Mouse (Mus musculus): ENCODE results near the gene Mansc1. TPM values are rescaled to one million over a fixed set of nuclear protein-coding genes. Genes with fewer than 3 reads are reported as not detected.

Gene Mansc1
- total and polyA plus RNA-seq, 2 experiments from 2014 or later = 7.4 to 17.0 TPM

DNA sequence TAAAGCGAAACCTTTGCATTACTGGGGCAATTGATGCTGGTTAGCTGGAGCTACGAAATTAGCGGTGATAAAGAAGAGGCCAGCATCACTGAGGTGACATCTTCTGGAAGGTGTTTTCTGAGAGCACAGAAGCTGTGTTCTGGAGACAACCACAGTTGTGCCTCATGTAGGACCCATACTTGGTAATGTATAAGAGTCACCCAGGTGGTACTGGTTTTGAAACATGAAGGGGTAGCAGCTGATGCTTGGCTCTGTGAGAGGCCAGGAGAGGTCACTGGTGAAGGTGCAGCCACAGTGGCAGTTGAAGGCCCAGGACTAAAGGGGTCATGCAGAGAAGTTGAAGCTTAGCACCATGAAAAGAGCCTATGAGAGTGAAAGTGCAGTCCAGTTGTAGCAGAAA, 6.9 kb upstream of the Mansc1 start, which contains the start of gene Borcs5:
Gene Borcs5, plus strand, starts transcription at position 301 of the 400 bp plus-strand sequence.
- ATAC-seq (ENCODE audit: insufficient read depth, low read depth) = no peak
- H3K36me3 ChIP-seq (replicated peaks; ENCODE audit: control insufficient read depth, insufficient read depth, low read length) = no peaks in the 10 kb centered on the region
- no peak within 1 kb of the TSS for H3K27ac ChIP-seq (ENCODE audit: low read depth)
- WGBS = 75% methylated on average over 3 of the region's 3 CpGs
- no peak within 1 kb of the TSS for H3K9ac ChIP-seq (replicated peaks; ENCODE audit: low read depth, low read length)
- no peaks in the 10 kb centered on the region for H3K9me3 ChIP-seq (replicated peaks; ENCODE audit: control insufficient read depth, low read length)
- no peaks in the 10 kb centered on the region for H3K4me1 ChIP-seq (ENCODE audit: control insufficient read depth, insufficient read depth)
- no peak for DNase-seq (ENCODE audit: low spot score)
- no peaks in the 10 kb centered on the region for H3K27me3 ChIP-seq (ENCODE audit: control insufficient read depth, insufficient read depth, low read length)
- H3K4me2 ChIP-seq (ENCODE audit: low read depth, low read length) = no peak within 1 kb of the TSS
- no peak within 1 kb of the TSS for H3K4me3 ChIP-seq (ENCODE audit: low read depth, low read length)
- no peak for TF ChIP-seq CTCF (IDR thresholded peaks at IDR 0.05; ENCODE audit: low read depth)
- TF ChIP-seq EP300 (IDR thresholded peaks at IDR 0.05; ENCODE audit: low read depth) = no peak

DNA sequence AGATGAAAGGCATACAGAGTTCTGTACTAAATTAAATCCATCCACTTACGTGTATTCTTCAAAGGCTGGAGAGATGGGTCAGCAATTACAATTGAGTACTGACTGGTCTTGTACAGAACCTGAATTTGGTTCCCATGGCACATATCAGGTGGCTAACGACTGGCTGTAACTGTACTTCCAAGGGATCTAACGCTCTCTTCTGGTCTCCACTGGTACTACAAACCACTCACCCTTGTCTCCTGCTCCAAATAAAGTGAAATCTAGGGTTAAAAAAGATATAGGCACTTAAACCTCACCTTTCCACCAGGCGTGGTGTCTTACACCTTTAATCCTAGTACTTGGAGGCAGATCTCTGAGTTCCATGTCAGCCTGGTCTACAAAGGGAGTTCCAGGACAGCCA, 4.2 kb upstream of the Mansc1 start:
- H3K27me3 ChIP-seq (ENCODE audit: control insufficient read depth, insufficient read depth, low read length) = no peaks in the 10 kb centered on the region
- ATAC-seq (ENCODE audit: insufficient read depth, low read depth) = no peak

DNA sequence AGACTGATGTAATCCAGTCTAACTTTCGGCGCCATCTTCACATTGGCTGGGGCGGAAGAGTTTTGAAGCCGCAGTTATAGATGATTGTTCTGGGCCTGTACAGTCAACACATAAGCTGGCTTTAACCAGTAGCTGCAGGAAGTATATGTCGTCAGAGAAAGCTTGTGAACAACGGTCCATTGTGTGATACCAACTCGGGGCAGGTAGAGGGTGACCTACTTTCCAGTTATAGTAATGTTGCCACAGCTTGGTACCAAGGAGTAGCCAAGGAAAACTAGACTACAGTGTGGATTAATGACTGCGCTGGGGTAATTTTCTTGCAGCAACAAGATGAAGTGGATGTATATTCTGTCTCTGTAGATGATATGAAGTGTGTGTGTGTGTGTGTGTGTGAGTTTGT, 1.3 kb upstream of the Mansc1 start:
- Histone ChIP-seq H3K27me3 (ENCODE audit: control insufficient read depth, insufficient read depth, low read length) (no peaks in the 10 kb centered on the region), H3K27ac (ENCODE audit: low read depth) (no peak overlapping the region), H3K9ac (replicated peaks; ENCODE audit: low read depth, low read length) (no peak overlapping the region), H3K4me2 (ENCODE audit: low read depth, low read length) (no peak overlapping the region), H3K4me3 (ENCODE audit: low read depth, low read length) (no peak overlapping the region), H3K4me1 (ENCODE audit: control insufficient read depth, insufficient read depth) (peaks cover 6% of the 10 kb centered on the region; the same call in 1 of the 2 replicates), H3K36me3 (replicated peaks; ENCODE audit: control insufficient read depth, insufficient read depth, low read length) (no peaks in the 10 kb centered on the region), H3K9me3 (replicated peaks; ENCODE audit: control insufficient read depth, low read length) (no peaks in the 10 kb centered on the region)
- no peak for TF ChIP-seq CTCF (IDR thresholded peaks at IDR 0.05; ENCODE audit: low read depth)
- 74% methylated on average over 8 of the region's 8 CpGs for WGBS
- DNase-seq (ENCODE audit: low spot score) = no peak
- no peak for ATAC-seq (ENCODE audit: insufficient read depth, low read depth)

More for the DNA sequence above, 4.2 kb upstream of the Mansc1 start:
- TF ChIP-seq CTCF (IDR thresholded peaks at IDR 0.05; ENCODE audit: low read depth) (no peak), EP300 (IDR thresholded peaks at IDR 0.05; ENCODE audit: low read depth) (no peak)
- Histone ChIP-seq H3K4me2 (ENCODE audit: low read depth, low read length) (no peak overlapping the region), H3K4me3 (ENCODE audit: low read depth, low read length) (no peak overlapping the region), H3K9me3 (replicated peaks; ENCODE audit: control insufficient read depth, low read length) (no peaks in the 10 kb centered on the region), H3K9ac (replicated peaks; ENCODE audit: low read depth, low read length) (no peak overlapping the region), H3K27ac (ENCODE audit: low read depth) (no peak overlapping the region), H3K4me1 (ENCODE audit: control insufficient read depth, insufficient read depth) (peaks cover 6% of the 10 kb centered on the region; the same call in 1 of the 2 replicates), H3K36me3 (replicated peaks; ENCODE audit: control insufficient read depth, insufficient read depth, low read length) (no peaks in the 10 kb centered on the region)
- WGBS = 59% methylated on average over 4 of the region's 4 CpGs
- DNase-seq (ENCODE audit: low spot score) = no peak

DNA sequence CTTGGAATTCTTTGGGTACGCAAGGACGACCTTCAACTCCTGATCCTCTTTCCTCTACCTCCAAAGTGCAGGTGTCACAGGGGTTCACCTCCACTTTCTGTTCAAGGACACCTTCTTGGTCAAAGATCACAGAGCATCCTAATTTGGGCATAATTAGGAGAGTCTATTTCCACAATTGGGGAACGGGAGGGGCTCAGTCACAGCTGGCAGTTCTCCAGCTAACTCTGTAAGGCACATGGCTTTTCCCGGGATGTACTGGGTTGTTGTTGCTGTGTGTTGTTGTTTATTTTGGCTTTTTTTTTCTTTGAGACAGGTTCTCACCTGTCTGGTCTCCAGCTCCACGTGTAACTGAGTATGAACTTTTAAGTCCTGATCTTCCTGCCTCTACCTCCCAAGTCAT, 468 bp upstream of the Mansc1 start:
- Histone ChIP-seq H3K27me3 (ENCODE audit: control insufficient read depth, insufficient read depth, low read length) (no peaks in the 10 kb centered on the region), H3K9me3 (replicated peaks; ENCODE audit: control insufficient read depth, low read length) (no peaks in the 10 kb centered on the region), H3K4me3 (ENCODE audit: low read depth, low read length) (peak overlapping the region; percentile 80), H3K9ac (replicated peaks; ENCODE audit: low read depth, low read length) (peak overlapping the region; percentile 73), H3K36me3 (replicated peaks; ENCODE audit: control insufficient read depth, insufficient read depth, low read length) (no peaks in the 10 kb centered on the region), H3K4me2 (ENCODE audit: low read depth, low read length) (peak overlapping the region; percentile 98), H3K4me1 (ENCODE audit: control insufficient read depth, insufficient read depth) (peaks cover 6% of the 10 kb centered on the region; the same call in 1 of the 2 replicates), H3K27ac (ENCODE audit: low read depth) (peak overlapping the region; percentile 68; the same call in 1 of the 2 replicates)
- DNase-seq (ENCODE audit: low spot score) (no peak), ATAC-seq (ENCODE audit: insufficient read depth, low read depth) (no peak)
- 20% methylated on average over 5 of the region's 5 CpGs for WGBS
- no peak for TF ChIP-seq EP300 (IDR thresholded peaks at IDR 0.05; ENCODE audit: low read depth)
- no peak for TF ChIP-seq CTCF (IDR thresholded peaks at IDR 0.05; ENCODE audit: low read depth)

DNA sequence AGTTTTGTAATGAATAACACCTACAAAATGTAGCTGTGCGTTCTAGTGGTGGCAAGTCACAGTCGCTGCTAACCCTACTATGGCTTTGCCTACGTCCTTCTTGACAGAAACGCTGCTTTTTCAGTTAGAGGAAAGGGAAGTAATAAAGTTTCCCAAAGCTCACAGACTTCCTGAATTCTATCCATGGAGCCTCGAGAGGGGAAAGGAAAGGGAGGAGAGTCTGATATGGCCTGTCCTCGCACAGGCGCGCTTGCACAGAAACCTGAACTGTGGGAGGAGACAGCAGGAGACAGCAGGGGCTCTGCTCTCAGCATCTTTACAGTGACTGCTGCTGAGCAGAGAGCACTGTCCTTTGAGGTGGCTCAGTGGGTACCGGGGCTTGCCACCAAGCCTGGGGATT, 1.8 kb downstream of the Mansc1 start:
- no peaks in the 10 kb centered on the region for H3K9me3 ChIP-seq (replicated peaks; ENCODE audit: control insufficient read depth, low read length)
- no peaks in the 10 kb centered on the region for H3K36me3 ChIP-seq (replicated peaks; ENCODE audit: control insufficient read depth, insufficient read depth, low read length)
- peaks cover 6% of the 10 kb centered on the region; the same call in 1 of the 2 replicates for H3K4me1 ChIP-seq (ENCODE audit: control insufficient read depth, insufficient read depth)
- no peak overlapping the region for H3K4me2 ChIP-seq (ENCODE audit: low read depth, low read length)
- no peak for ATAC-seq (ENCODE audit: insufficient read depth, low read depth)
- no peak overlapping the region for H3K4me3 ChIP-seq (ENCODE audit: low read depth, low read length)
- TF ChIP-seq EP300 (IDR thresholded peaks at IDR 0.05; ENCODE audit: low read depth) (no peak), CTCF (IDR thresholded peaks at IDR 0.05; ENCODE audit: low read depth) (no peak)
- DNase-seq (ENCODE audit: low spot score) = no peak
- H3K27me3 ChIP-seq (ENCODE audit: control insufficient read depth, insufficient read depth, low read length) = no peaks in the 10 kb centered on the region
- no peak overlapping the region for H3K27ac ChIP-seq (ENCODE audit: low read depth)
- no peak overlapping the region for H3K9ac ChIP-seq (replicated peaks; ENCODE audit: low read depth, low read length)
- WGBS = 50% methylated on average over 9 of the region's 9 CpGs

DNA sequence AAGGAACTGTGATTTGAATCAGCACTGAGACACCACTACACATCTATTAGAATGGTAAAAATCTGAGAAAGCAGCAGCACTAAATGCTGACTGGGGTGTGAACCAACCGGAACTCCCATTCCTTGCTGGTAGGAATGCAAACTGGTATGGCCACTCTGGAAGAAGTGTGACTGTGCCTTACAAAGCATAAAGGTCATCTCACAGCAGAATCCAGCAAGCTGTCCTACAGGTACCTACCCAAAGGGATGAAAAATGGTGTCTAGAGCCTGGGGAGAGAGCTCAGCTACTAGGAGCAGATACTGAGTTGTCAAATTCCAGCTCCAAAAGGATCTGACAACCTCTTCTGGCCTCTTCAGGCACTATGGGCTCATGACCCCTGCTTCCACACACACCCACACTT, 5.7 kb downstream of the Mansc1 start:
- WGBS = 73% methylated on average over 1 of the region's 1 CpGs
- DNase-seq (ENCODE audit: low spot score) (no peak), ATAC-seq (ENCODE audit: insufficient read depth, low read depth) (no peak)
- H3K27ac ChIP-seq (ENCODE audit: low read depth) = no peak overlapping the region
- no peaks in the 10 kb centered on the region for H3K36me3 ChIP-seq (replicated peaks; ENCODE audit: control insufficient read depth, insufficient read depth, low read length)
- TF ChIP-seq EP300 (IDR thresholded peaks at IDR 0.05; ENCODE audit: low read depth) (no peak), CTCF (IDR thresholded peaks at IDR 0.05; ENCODE audit: low read depth) (no peak)
- H3K4me3 ChIP-seq (ENCODE audit: low read depth, low read length) = no peak overlapping the region
- H3K4me1 ChIP-seq (ENCODE audit: control insufficient read depth, insufficient read depth) = peaks cover 3% of the 10 kb centered on the region; the same call in 1 of the 2 replicates
- no peak overlapping the region for H3K9ac ChIP-seq (replicated peaks; ENCODE audit: low read depth, low read length)
- no peak overlapping the region for H3K4me2 ChIP-seq (ENCODE audit: low read depth, low read length)
- no peaks in the 10 kb centered on the region for H3K9me3 ChIP-seq (replicated peaks; ENCODE audit: control insufficient read depth, low read length)
- no peaks in the 10 kb centered on the region for H3K27me3 ChIP-seq (ENCODE audit: control insufficient read depth, insufficient read depth, low read length)

All from heart, postnatal 0 days (tissue).